Mouse (Mus musculus) thymus, adult 2 months (tissue): ENCODE data around the gene Triobp.

Experiments
- CTCF ChIP-seq: fragments of 200-500 bp; IDR thresholded peaks from 2 replicates; pipeline ENCODE4 v1.5.1; 2012; ENCODE audit warnings: mild to moderate bottlenecking, control low read depth, low read length, moderate library complexity, borderline replicate concordance; ENCODE audit not compliant: control insufficient read depth, poor library complexity, insufficient read depth; ENCODE audit errors: extremely low read depth
- POLR2A ChIP-seq: fragments of 200-500 bp; IDR thresholded peaks from 2 replicates; pipeline ENCODE4 v1.6.1; 2012; ENCODE audit warnings: mild to moderate bottlenecking, low read length, control low read depth, moderate library complexity; ENCODE audit not compliant: control insufficient read depth, poor library complexity, insufficient read depth; ENCODE audit errors: extremely low read depth

DNA sequence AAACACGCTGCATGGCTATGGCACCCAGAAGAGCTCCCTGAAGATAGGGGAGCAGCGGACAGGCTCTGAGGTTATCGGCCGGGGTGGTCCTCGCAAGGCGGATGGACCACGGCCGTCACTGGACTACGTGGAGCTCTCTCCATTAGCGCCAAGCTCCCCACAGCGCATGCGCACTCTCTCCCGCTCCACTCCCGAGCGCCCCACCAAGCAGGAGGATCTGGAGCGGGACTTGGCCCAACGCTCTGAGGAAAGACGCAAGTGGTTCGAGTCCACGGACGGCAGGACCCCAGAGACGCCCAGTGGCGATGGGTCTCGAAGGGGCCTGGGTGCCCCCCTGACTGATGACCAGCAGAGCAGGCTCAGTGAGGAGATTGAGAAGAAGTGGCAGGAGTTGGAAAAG is 45.4 kb downstream of the Triobp start:
- TF ChIP-seq CTCF (no peak), POLR2A (no peak)
